In the genomic region with DNA sequence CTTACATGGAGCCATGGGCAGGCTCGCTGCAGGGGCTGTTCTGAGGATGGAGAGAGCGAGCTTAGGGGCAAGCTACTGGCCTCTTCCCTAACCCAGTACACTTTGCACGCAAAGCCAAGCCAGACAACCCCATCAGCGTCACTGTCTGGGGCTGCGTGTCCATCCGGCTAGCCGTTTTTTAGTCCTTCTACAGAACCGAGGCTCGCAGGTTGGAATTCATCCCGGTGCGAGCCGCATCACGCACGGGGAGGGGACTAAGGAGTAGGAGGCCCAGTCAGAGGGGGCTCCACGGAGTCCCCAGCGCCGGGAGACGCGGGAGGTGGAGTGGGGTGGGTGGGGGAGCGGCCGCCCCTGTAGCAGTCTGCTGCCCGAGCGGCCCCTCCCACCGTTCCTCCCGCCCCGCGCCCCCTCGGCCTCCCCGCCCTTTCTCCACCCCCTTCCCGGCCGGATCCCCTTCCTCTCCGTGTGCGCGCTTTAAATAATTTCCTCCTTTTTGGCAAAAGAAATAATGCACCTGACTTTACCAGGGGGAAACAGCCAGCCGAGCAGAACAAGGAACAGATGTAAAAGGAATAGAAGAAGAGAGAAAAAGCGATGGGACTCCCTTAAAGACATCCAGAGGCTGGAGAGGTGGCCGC, we compare ENCODE assay signal across 8 mouse cellular contexts. TPM values are rescaled to one million over a fixed set of nuclear protein-coding genes. Genes with fewer than 3 reads are reported as not detected.
DNase-seq lines count a peak whose midpoint lies in the region; ATAC-seq and TF ChIP-seq lines count a peak whose summit lies in the region.

No protein-coding gene starts in this region.

- peak overlapping the region; percentile 46 for H3K4me3 ChIP-seq in lung, adult 2 months (replicated peaks; ENCODE audit: extremely low read depth, low read depth, low read length)
- H3K4me3 ChIP-seq in embryonic facial prominence, embryonic 14.5 days (ENCODE audit: low read depth, low read length) = peak overlapping the region; percentile 49
- peak overlapping the region; percentile 38 for H3K4me3 ChIP-seq in liver, embryonic 13.5 days (replicated peaks)

- peak overlapping the region; percentile 54 for H3K9ac ChIP-seq in embryonic facial prominence, embryonic 14.5 days (ENCODE audit: low read depth, low read length)
- H3K9ac ChIP-seq in liver, embryonic 13.5 days = no peak overlapping the region

- H3K27ac ChIP-seq in embryonic facial prominence, embryonic 14.5 days (replicated peaks; ENCODE audit: low read depth, low read length) = no peak overlapping the region; the same call in 1 of the 2 replicates
- H3K27ac ChIP-seq in liver, embryonic 13.5 days = no peak overlapping the region

- 0 out of 2 replicates have a peak, but pooled peaks cover 4% of the 10 kb centered on the region for H3K4me1 ChIP-seq in lung, adult 2 months (ENCODE audit: control insufficient read depth, insufficient read depth, low read length)
- peaks cover 14% of the 10 kb centered on the region for H3K4me1 ChIP-seq in embryonic facial prominence, embryonic 14.5 days (ENCODE audit: control insufficient read depth, insufficient read depth, low read length)
- peaks cover 5% of the 10 kb centered on the region for H3K4me1 ChIP-seq in liver, embryonic 13.5 days (replicated peaks)

- DNase-seq in lung, adult 2 months = peak; percentile 8
- DNase-seq in lung, postnatal 36 days = no peak
- DNase-seq in embryonic facial prominence, embryonic 14.5 days (ENCODE audit: low spot score) = peak; percentile 76
- peak; percentile 34 to 42 for DNase-seq in heart, postnatal 14 days
- DNase-seq in liver, embryonic 13.5 days = no peak
- DNase-seq in testis, postnatal 10 days (ENCODE audit: low spot score) = peak; percentile 45
- no peak for DNase-seq in right cerebral cortex, postnatal 25 days
- no peak for DNase-seq in urinary bladder, postnatal 4 days (ENCODE audit: low spot score in 2 of 2)

- H3K9me3 ChIP-seq in embryonic facial prominence, embryonic 14.5 days (ENCODE audit: control insufficient read depth, low read length) = no peaks in the 10 kb centered on the region
- H3K9me3 ChIP-seq in liver, embryonic 13.5 days (replicated peaks) = no peaks in the 10 kb centered on the region

- 2% methylated on average over 37 of the region's 37 CpGs for WGBS in lung, adult 2 months
- WGBS in embryonic facial prominence, embryonic 14.5 days = 1% methylated on average over 28 of the region's 37 CpGs
- WGBS in liver, embryonic 13.5 days (ENCODE audit: insufficient replicate concordance) = under 1% methylated on average over 32 of the region's 37 CpGs

- H3K4me2 ChIP-seq in embryonic facial prominence, embryonic 14.5 days (ENCODE audit: low read depth, low read length) = peak overlapping the region; percentile 97
- H3K4me2 ChIP-seq in liver, embryonic 13.5 days = peak overlapping the region; percentile 58

- no peaks in the 10 kb centered on the region for H3K36me3 ChIP-seq in embryonic facial prominence, embryonic 14.5 days (ENCODE audit: control insufficient read depth, insufficient read depth, low read length)
- no peaks in the 10 kb centered on the region for H3K36me3 ChIP-seq in liver, embryonic 13.5 days

- ATAC-seq in embryonic facial prominence, embryonic 14.5 days (ENCODE audit: low read depth) = peak; percentile 90
- ATAC-seq in liver, embryonic 13.5 days (ENCODE audit: low read depth) = no peak

- no peak for TF ChIP-seq POLR2A in lung, adult 2 months (IDR thresholded peaks at IDR 0.05; ENCODE audit: borderline replicate concordance, extremely low read depth, low read depth, low read length)

- TF ChIP-seq CTCF in lung, adult 2 months (IDR thresholded peaks at IDR 0.05; ENCODE audit: insufficient read depth, low read length) = no peak

- intact Hi-C loops in heart, postnatal 14 days (cut with DNase I) = no loop called here

- H3K27me3 ChIP-seq in embryonic facial prominence, embryonic 14.5 days (replicated peaks; ENCODE audit: control insufficient read depth, insufficient read depth, low read length) = peaks cover 66% of the 10 kb centered on the region
- H3K27me3 ChIP-seq in liver, embryonic 13.5 days = peaks cover 66% of the 10 kb centered on the region

RNA-seq across cellular contexts. Expression of a gene that starts 0.5 kb away (rescaled TPM):
- polyA plus RNA-seq in lung, adult 2 months (2012; rRNA removed) = 0.24 and 0.38 TPM in 2 replicates
- polyA plus RNA-seq in embryonic facial prominence, embryonic 14.5 days (2014; fragmentation: Nextera tagmentation; extraction: Ambion mirVana) = 2.3 and 2.7 TPM in 2 replicates
- 1 to 10 TPM; 1.0 to 1.3 TPM for total RNA-seq in heart, postnatal 14 days (2021)
- 0.01 TPM in 1 of 2 replicates, not detected in the other for polyA plus RNA-seq in liver, embryonic 13.5 days (2015; fragmentation: Nextera tagmentation; extraction: Ambion mirVana)

Comparison
In these comparisons a context has a peak if more than half of its experiments do, and no peak if none do; other contexts are left out.
1. DNase-seq: peak in lung, adult 2 months (single experiment), embryonic facial prominence, embryonic 14.5 days (single experiment), heart, postnatal 14 days (2 of 2) and testis, postnatal 10 days (single experiment); none in lung, postnatal 36 days (single experiment), liver, embryonic 13.5 days (single experiment), right cerebral cortex, postnatal 25 days (single experiment) and urinary bladder, postnatal 4 days (0 of 2).
2. Peak in every context shown above with its lines, with median percentiles within 50 percentile points of each other: H3K4me3 ChIP-seq.